Mouse (Mus musculus): ENCODE data around the gene Slpi.

Slpi gene

GRCm38 (mm10) chr2:164421979-164422378, 33.1 kb upstream of the Slpi start:
- in situ Hi-C loops (cut with MboI; ENCODE audit: low sequenced_read_pairs): no loop called here

GRCm38 (mm10) chr2:164421306-164421705, 32.4 kb upstream of the Slpi start:
- in situ Hi-C loops (cut with MboI; ENCODE audit: low sequenced_read_pairs): no loop called here

GRCm38 (mm10) chr2:164419489-164419888, 30.6 kb upstream of the Slpi start:
- in situ Hi-C loops (cut with MboI; ENCODE audit: low sequenced_read_pairs): loop anchor here (5.0 kb wide), 1 partner anchor 108 kb away; no protein-coding TSS in a partner anchor

- in situ Hi-C loops (cut with MboI; ENCODE audit: low sequenced_read_pairs): loop anchor here (5.0 kb wide), 1 partner anchor 109 kb away; no protein-coding TSS in a partner anchor
These were observed 29.5 kb upstream of the Slpi start for GRCm38 (mm10) chr2:164418308-164418875.

- in situ Hi-C loops (cut with MboI; ENCODE audit: low sequenced_read_pairs): loop anchor here (5.0 kb wide), 1 partner anchor 110 kb away; no protein-coding TSS in a partner anchor
These were observed 28.3 kb upstream of the Slpi start for GRCm38 (mm10) chr2:164417198-164417597.

GRCm38 (mm10) chr2:164414581-164414980, 25.7 kb upstream of the Slpi start:
- in situ Hi-C loops (cut with MboI; ENCODE audit: low sequenced_read_pairs): no loop called here

- in situ Hi-C loops (cut with MboI; ENCODE audit: low sequenced_read_pairs): no loop called here
These were observed 25.3 kb upstream of the Slpi start for GRCm38 (mm10) chr2:164414167-164414566.

GRCm38 (mm10) chr2:164407708-164408107, 18.8 kb upstream of the Slpi start:
- in situ Hi-C loops (cut with MboI; ENCODE audit: low sequenced_read_pairs): no loop called here

- in situ Hi-C loops (cut with MboI; ENCODE audit: low sequenced_read_pairs): no loop called here
These were observed 16.6 kb upstream of the Slpi start for GRCm38 (mm10) chr2:164405519-164405918.

- in situ Hi-C loops (cut with MboI; ENCODE audit: low sequenced_read_pairs): no loop called here
These were observed 16.2 kb upstream of the Slpi start, which contains the start of gene Matn4 for GRCm38 (mm10) chr2:164405060-164405459. Gene Matn4, minus strand, starts transcription at chr2:164405160.

- in situ Hi-C loops (cut with MboI; ENCODE audit: low sequenced_read_pairs): no loop called here
These were observed 15.4 kb upstream of the Slpi start for GRCm38 (mm10) chr2:164404082-164404990.

GRCm38 (mm10) chr2:164403396-164404081, 14.6 kb upstream of the Slpi start:
- in situ Hi-C loops (cut with MboI; ENCODE audit: low sequenced_read_pairs): no loop called here

GRCm38 (mm10) chr2:164402906-164403305, 14.0 kb upstream of the Slpi start, which contains the start of gene Rbpjl:
Gene Rbpjl, plus strand, starts transcription at chr2:164403141.
- in situ Hi-C loops (cut with MboI; ENCODE audit: low sequenced_read_pairs): no loop called here

GRCm38 (mm10) chr2:164396911-164397310, 8.0 kb upstream of the Slpi start:
- in situ Hi-C loops (cut with MboI; ENCODE audit: low sequenced_read_pairs): no loop called here

GRCm38 (mm10) chr2:164396076-164396475, 7.2 kb upstream of the Slpi start:
- in situ Hi-C loops (cut with MboI; ENCODE audit: low sequenced_read_pairs): no loop called here

GRCm38 (mm10) chr2:164393126-164393525, 4.2 kb upstream of the Slpi start:
- in situ Hi-C loops (cut with MboI; ENCODE audit: low sequenced_read_pairs): no loop called here

GRCm38 (mm10) chr2:164389499-164389898, 604 bp upstream of the Slpi start:
- in situ Hi-C loops (cut with MboI; ENCODE audit: low sequenced_read_pairs): no loop called here

- in situ Hi-C loops (cut with MboI; ENCODE audit: low sequenced_read_pairs): no loop called here
These were observed 1.9 kb downstream of the Slpi start for GRCm38 (mm10) chr2:164386953-164387352.

- in situ Hi-C loops (cut with MboI; ENCODE audit: low sequenced_read_pairs): no loop called here
These were observed 2.8 kb downstream of the Slpi start for GRCm38 (mm10) chr2:164385927-164386763.

GRCm38 (mm10) chr2:164383656-164384399, 5.1 kb downstream of the Slpi start:
- in situ Hi-C loops (cut with MboI; ENCODE audit: low sequenced_read_pairs): no loop called here
